Mouse (Mus musculus) bone marrow, adult 2 months (tissue): Measurements from ENCODE around the gene 4930402F06Rik. TPM values are rescaled to one million over a fixed set of nuclear protein-coding genes. Genes with fewer than 3 reads are reported as not detected.

ENCODE experiments used
- H3K27ac ChIP-seq: fragments of 200-500 bp; 2 replicates; pipeline ENCODE4 v1.5.1; 2012; ENCODE audit warnings: low read depth, mild to moderate bottlenecking, control low read depth, inconsistent platforms, low read length; ENCODE audit not compliant: control insufficient read depth, poor library complexity, insufficient read depth
- H3K4me1 ChIP-seq: fragments of 200-500 bp; 2 replicates; pipeline ENCODE4 v1.6.1; 2011; ENCODE audit warnings: low read length; ENCODE audit not compliant: control insufficient read depth, insufficient read depth
- H3K4me3 ChIP-seq: fragments of 200-500 bp; replicated peaks from 2 replicates; pipeline ENCODE3; 2011; ENCODE audit warnings: mild to moderate bottlenecking, low read depth, low read length, control low read depth; ENCODE audit not compliant: control insufficient read depth
- CTCF ChIP-seq: fragments of 200-500 bp; IDR thresholded peaks from 2 replicates; pipeline ENCODE4 v1.5.1; 2011; ENCODE audit warnings: low read length, control low read depth; ENCODE audit not compliant: control insufficient read depth, insufficient read depth
- POLR2A ChIP-seq: fragments of 200-500 bp; IDR thresholded peaks from 2 replicates; pipeline ENCODE4 v1.6.1; 2011; ENCODE audit warnings: low read depth, mild to moderate bottlenecking, control low read depth, low read length, borderline replicate concordance; ENCODE audit not compliant: control insufficient read depth
- WGBS: fragments of 180-500 bp; shearing (Covaris S2); methylation state at CpG from one replicate; pipeline ENCODE4 v1.1.7; 2018; 5-methylcytosine and 5-hydroxymethylcytosine counted together
- polyA plus RNA-seq: library from polyadenylated mRNA; stranded (reverse); fragments of >200 nt; gene quantifications from 2 replicates; pipeline ENCODE4 v1.2.4, GENCODE M21; 2011; ENCODE audit warnings: low replicate concordance; ENCODE audit not compliant: missing spikeins, insufficient read depth, insufficient read length

Gene 4930402F06Rik
- polyA plus RNA-seq, 1 experiment = not detected

GRCm38 (mm10) chr2:35331205-35331604 lies 65.8 kb downstream of the 4930402F06Rik start:
- peaks cover 3% of the 10 kb centered on the region; the same call in 1 of the 2 replicates for H3K4me1 ChIP-seq
- WGBS = 79% methylated on average over 2 of the region's 2 CpGs

GRCm38 (mm10) chr2:35329061-35329460 lies 67.9 kb downstream of the 4930402F06Rik start:
- 48% methylated on average over 2 of the region's 2 CpGs for WGBS
- Histone ChIP-seq H3K27ac (no peak overlapping the region), H3K4me1 (peaks cover 3% of the 10 kb centered on the region; the same call in 1 of the 2 replicates), H3K4me3 (no peak overlapping the region)
- no peak for TF ChIP-seq POLR2A
- TF ChIP-seq CTCF = no peak

More at GRCm38 (mm10) chr2:35331205-35331604, 65.8 kb downstream of the 4930402F06Rik start:
- Histone ChIP-seq H3K4me3 (no peak overlapping the region), H3K27ac (no peak overlapping the region; the same call in 1 of the 2 replicates)
- no peak for TF ChIP-seq POLR2A

GRCm38 (mm10) chr2:35328064-35328792 lies 68.7 kb downstream of the 4930402F06Rik start:
- TF ChIP-seq POLR2A (no peak), CTCF (no peak)
- 29% methylated on average over 11 of the region's 11 CpGs for WGBS
- Histone ChIP-seq H3K27ac (peak overlapping the region; percentile 87), H3K4me3 (peak overlapping the region; percentile 5), H3K4me1 (peaks cover 8% of the 10 kb centered on the region; the same call in 1 of the 2 replicates)

GRCm38 (mm10) chr2:35327583-35327982 lies 69.4 kb downstream of the 4930402F06Rik start:
- no peak for TF ChIP-seq POLR2A
- Histone ChIP-seq H3K27ac (peak overlapping the region; percentile 74), H3K4me1 (peaks cover 10% of the 10 kb centered on the region; the same call in 1 of the 2 replicates), H3K4me3 (peak overlapping the region; percentile 30)
- whole genome bisulfite sequencing = 7% methylated on average over 10 of the region's 10 CpGs

GRCm38 (mm10) chr2:35326931-35327330 lies 70.0 kb downstream of the 4930402F06Rik start:
- Histone ChIP-seq H3K27ac (peak overlapping the region; percentile 13; the same call in 1 of the 2 replicates), H3K4me3 (no peak overlapping the region), H3K4me1 (peaks cover 12% of the 10 kb centered on the region)
- 20% methylated on average over 1 of the region's 1 CpGs for WGBS
- TF ChIP-seq POLR2A (no peak), CTCF (no peak)

GRCm38 (mm10) chr2:35325930-35326329 lies 71.0 kb downstream of the 4930402F06Rik start:
- peak overlapping the region; percentile 33; the same call in 1 of the 2 replicates for H3K27ac ChIP-seq
- H3K4me3 ChIP-seq = no peak overlapping the region
- 66% methylated on average over 10 of the region's 10 CpGs for WGBS
- peaks cover 12% of the 10 kb centered on the region for H3K4me1 ChIP-seq
- no peak for TF ChIP-seq CTCF
- TF ChIP-seq POLR2A = no peak

Other genes starting within 250 kb of the 4930402F06Rik start
- 40.2 and 77.1 TPM in 2 replicates for gene Rab14, start 196.1 kb downstream of the 4930402F06Rik start, polyA plus RNA-seq
- gene Gsn, start 140.8 kb downstream of the 4930402F06Rik start, polyA plus RNA-seq = 38.0 and 94.8 TPM in 2 replicates
- gene Stom, start 60.2 kb downstream of the 4930402F06Rik start, polyA plus RNA-seq = 152 and 203 TPM in 2 replicates
- not detected in 2 replicates for gene 4930568D16Rik, start 29.4 kb downstream of the 4930402F06Rik start, polyA plus RNA-seq
- gene Ggta1, start 66.1 kb upstream of the 4930402F06Rik start, polyA plus RNA-seq = 7.3 and 16.2 TPM in 2 replicates
- 6.0 and 9.8 TPM in 2 replicates for gene Dab2ip, start 161.1 kb upstream of the 4930402F06Rik start, polyA plus RNA-seq